Mouse (Mus musculus): ENCODE results near the gene Cops2. TPM values are rescaled to one million over a fixed set of nuclear protein-coding genes. Genes with fewer than 3 reads are reported as not detected.

Gene Cops2
- 51.1 and 70.7 TPM in 2 replicates for total RNA-seq (2014; rRNA removed; ENCODE audit: low replicate concordance)
- 45.8 and 47.9 TPM in 2 replicates for polyA plus RNA-seq (2015; fragmentation: Nextera tagmentation; extraction: Ambion mirVana)

DNA sequence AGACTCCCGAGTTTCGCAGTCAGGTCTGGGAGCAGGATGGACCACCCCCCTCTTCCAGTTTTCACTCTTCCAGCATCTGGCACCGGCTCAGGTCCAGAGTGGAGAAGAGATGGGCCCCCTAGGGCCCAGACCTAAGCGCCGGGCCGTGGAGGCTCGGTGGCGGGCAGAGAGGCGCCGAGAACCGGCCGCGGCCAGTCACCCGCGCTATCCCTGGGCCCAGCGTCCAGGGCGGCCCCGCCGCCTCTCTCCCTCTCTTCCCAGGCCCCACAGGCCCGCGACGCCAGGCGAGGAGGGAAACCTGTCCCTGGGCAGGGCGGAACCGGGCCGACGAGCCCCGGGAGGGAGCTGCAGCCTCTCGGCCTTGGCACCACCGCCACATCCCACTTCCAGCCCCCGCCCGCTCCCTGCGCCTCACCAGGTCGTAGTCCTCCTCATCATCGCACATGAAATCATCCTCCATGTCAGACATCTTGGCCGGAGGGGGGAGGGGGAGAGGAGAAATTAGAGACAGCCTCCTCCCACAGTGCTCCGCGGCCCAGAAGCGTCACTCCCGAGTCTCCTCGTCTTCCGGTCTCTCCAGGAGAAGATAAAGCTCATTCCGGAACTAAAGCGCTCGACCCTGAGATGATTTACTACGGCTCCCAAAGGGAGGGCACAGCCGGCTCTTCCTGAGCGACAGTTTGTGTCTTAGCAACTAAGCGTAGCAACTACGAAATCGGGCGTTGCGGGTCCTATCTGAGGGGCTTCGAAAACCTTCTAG is at the start of gene Cops2, which contains the start of gene Galk2:
Gene Cops2 (minus strand): TSS at position 619 of the 760 bp plus-strand sequence.
Gene Galk2 (plus strand): TSS at position 589 of the 760 bp plus-strand sequence.
- TF ChIP-seq CTCF (IDR thresholded peaks at IDR 0.05; ENCODE audit: low read depth) (no peak), EP300 (IDR thresholded peaks at IDR 0.05; ENCODE audit: low read depth) (no peak)
- peak within 1 kb of the TSS; percentile 84 for H3K27ac ChIP-seq (ENCODE audit: low read depth)
- peak within 1 kb of the TSS; percentile 92 for H3K4me3 ChIP-seq (ENCODE audit: low read depth, low read length)
- DNase-seq (ENCODE audit: low spot score) (peak; percentile 98), ATAC-seq (ENCODE audit: insufficient read depth, low read depth) (peak; percentile 100)
- peak within 1 kb of the TSS; percentile 92 for H3K4me2 ChIP-seq (ENCODE audit: low read depth, low read length)
- no peaks in the 10 kb centered on the region for H3K9me3 ChIP-seq (replicated peaks; ENCODE audit: control insufficient read depth, low read length)
- H3K36me3 ChIP-seq (replicated peaks; ENCODE audit: control insufficient read depth, insufficient read depth, low read length) = no peaks in the 10 kb centered on the region
- under 1% methylated on average over 46 of the region's 54 CpGs for WGBS
- H3K4me1 ChIP-seq (ENCODE audit: control insufficient read depth, insufficient read depth) = no peaks in the 10 kb centered on the region
- no peaks in the 10 kb centered on the region for H3K27me3 ChIP-seq (ENCODE audit: control insufficient read depth, insufficient read depth, low read length)
- peak within 1 kb of the TSS; percentile 99 for H3K9ac ChIP-seq (replicated peaks; ENCODE audit: low read depth, low read length)

DNA sequence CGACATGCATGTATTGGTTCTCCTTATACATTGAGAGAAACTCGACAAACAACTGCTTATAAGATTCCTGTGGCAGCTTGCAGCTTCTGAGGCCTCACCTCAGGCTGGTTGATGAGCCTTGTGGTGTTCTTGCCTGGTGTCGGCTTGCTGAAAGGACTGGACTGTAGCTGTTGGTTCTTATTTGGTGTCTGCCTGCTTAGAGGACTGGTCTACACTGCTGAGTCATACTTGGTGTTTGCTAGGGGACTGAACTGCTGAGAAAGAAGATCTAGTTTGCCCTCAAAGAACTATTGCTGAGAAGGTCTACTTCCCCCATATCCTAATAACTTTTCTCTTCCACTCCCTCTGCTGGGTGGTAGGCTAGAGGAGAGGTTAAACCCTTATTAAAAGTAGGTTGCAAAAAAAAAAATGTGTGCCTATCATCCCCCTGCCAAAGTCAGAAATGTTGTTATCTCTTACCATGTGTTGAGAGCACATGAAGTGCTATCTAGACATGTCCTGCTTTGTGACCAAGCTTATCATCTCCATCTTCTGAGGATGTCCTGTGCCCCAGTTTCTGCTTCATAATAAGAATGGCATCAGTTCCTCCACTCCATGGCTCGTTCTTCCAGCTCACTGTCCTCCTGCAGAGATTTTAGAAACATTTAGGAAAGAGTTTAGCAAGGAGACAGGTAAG is 48.8 kb upstream of the Cops2 start:
- WGBS = 75% methylated on average over 4 of the region's 4 CpGs
- H3K9ac ChIP-seq (replicated peaks; ENCODE audit: low read depth, low read length) = no peak overlapping the region
- no peak for ATAC-seq (ENCODE audit: insufficient read depth, low read depth)

DNA sequence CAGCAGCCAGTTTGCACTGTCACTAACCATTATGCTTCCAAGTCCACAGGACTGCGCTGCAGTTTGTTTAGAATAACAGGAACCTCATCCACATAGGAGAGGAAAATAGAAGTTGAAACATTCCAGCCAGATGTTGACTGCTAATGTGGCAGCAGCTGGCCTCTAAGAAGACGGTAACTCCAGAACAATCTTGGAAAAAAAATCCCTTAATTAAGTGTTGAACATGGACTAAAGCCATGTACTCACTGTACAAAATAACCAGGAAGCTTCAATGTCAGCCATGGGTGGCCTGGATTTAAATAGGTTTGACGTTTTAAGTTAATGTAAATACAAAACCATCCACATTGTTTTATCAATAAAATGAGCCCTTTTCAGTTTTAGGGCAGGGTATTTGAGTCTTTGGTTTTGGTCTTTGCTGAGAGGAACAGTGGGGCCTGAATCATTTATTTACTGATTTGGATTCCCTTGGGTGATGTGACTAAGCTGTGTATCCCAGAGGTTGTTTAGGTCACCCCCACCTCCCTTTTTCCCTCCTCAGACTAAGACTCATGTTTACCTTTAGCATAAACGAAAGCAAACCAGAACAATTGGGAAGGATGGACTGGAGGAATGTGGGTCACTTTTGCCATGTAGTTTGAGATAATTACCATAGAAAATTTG is 47.6 kb upstream of the Cops2 start:
- H3K9me3 ChIP-seq (replicated peaks; ENCODE audit: control insufficient read depth, low read length) = no peaks in the 10 kb centered on the region
- no peak for ATAC-seq (ENCODE audit: insufficient read depth, low read depth)
- H3K4me2 ChIP-seq (ENCODE audit: low read depth, low read length) = no peak overlapping the region
- 79% methylated on average over 4 of the region's 4 CpGs for WGBS
- H3K4me1 ChIP-seq (ENCODE audit: control insufficient read depth, insufficient read depth) = no peaks in the 10 kb centered on the region
- no peak overlapping the region for H3K27ac ChIP-seq (ENCODE audit: low read depth)
- no peak overlapping the region for H3K4me3 ChIP-seq (ENCODE audit: low read depth, low read length)
- TF ChIP-seq EP300 (IDR thresholded peaks at IDR 0.05; ENCODE audit: low read depth) (no peak), CTCF (IDR thresholded peaks at IDR 0.05; ENCODE audit: low read depth) (no peak)
- no peak overlapping the region for H3K9ac ChIP-seq (replicated peaks; ENCODE audit: low read depth, low read length)
- no peak for DNase-seq (ENCODE audit: low spot score)
- H3K27me3 ChIP-seq (ENCODE audit: control insufficient read depth, insufficient read depth, low read length) = no peaks in the 10 kb centered on the region
- H3K36me3 ChIP-seq (replicated peaks; ENCODE audit: control insufficient read depth, insufficient read depth, low read length) = no peaks in the 10 kb centered on the region

More for the DNA sequence above, 48.8 kb upstream of the Cops2 start:
- no peak overlapping the region for H3K4me2 ChIP-seq (ENCODE audit: low read depth, low read length)
- no peak overlapping the region for H3K4me3 ChIP-seq (ENCODE audit: low read depth, low read length)
- no peaks in the 10 kb centered on the region for H3K9me3 ChIP-seq (replicated peaks; ENCODE audit: control insufficient read depth, low read length)
- no peak overlapping the region for H3K27ac ChIP-seq (ENCODE audit: low read depth)
- H3K27me3 ChIP-seq (ENCODE audit: control insufficient read depth, insufficient read depth, low read length) = no peaks in the 10 kb centered on the region
- H3K36me3 ChIP-seq (replicated peaks; ENCODE audit: control insufficient read depth, insufficient read depth, low read length) = no peaks in the 10 kb centered on the region
- H3K4me1 ChIP-seq (ENCODE audit: control insufficient read depth, insufficient read depth) = no peaks in the 10 kb centered on the region
- DNase-seq (ENCODE audit: low spot score) = no peak
- TF ChIP-seq EP300 (IDR thresholded peaks at IDR 0.05; ENCODE audit: low read depth) (no peak), CTCF (IDR thresholded peaks at IDR 0.05; ENCODE audit: low read depth) (no peak)

DNA sequence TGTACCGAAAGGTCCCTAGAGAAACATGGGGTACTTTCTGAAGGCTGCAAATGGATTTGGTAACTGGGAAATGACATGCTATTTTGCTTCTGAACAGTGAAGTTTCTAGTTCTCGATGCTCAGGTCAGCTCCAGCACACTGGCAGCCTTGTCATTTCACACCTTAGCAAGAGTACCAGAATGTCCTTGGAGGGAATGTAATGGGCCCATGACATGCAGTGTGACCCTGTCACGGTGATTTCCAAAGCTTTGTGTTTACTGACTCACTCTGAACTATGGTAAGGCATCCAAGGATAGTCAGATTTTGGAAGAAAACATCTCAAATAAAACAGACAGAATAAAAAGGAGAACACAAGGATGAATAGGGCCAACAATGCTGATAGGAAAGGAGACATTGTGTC is 42.5 kb upstream of the Cops2 start:
- no peak overlapping the region for H3K27ac ChIP-seq (ENCODE audit: low read depth)

DNA sequence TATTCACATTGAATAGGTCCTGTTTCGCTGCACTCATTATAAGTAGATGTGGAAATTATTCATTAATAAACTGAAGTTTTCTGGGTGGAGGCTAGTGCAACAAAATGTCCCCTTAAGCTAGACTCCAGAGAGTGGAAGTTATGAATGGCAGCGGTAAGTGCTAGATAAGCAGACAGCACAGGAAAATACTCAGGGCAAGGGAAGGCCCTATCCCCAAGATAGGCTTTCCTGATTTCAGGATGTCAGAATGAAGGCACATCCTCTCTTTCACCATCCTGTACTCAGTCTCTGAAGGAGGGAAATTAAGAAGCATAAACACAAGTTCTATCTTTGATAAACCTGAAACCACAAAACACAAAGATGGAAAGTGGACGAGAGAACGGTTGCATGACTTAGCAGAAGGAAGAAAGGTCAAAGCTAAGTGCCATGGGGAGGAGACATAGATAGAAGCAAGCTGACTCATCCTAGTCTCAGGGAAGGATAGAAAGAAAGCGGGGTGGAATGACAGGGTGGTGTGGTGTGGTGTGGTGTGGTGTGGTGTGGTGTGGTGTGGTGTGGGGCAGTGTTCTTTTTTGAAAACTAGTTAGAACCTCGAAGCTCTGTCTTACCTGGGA is 42.0 kb upstream of the Cops2 start:
- Histone ChIP-seq H3K36me3 (replicated peaks; ENCODE audit: control insufficient read depth, insufficient read depth, low read length) (peaks cover 4% of the 10 kb centered on the region), H3K9me3 (replicated peaks; ENCODE audit: control insufficient read depth, low read length) (no peaks in the 10 kb centered on the region), H3K4me2 (ENCODE audit: low read depth, low read length) (no peak overlapping the region), H3K4me3 (ENCODE audit: low read depth, low read length) (no peak overlapping the region), H3K27ac (ENCODE audit: low read depth) (no peak overlapping the region), H3K9ac (replicated peaks; ENCODE audit: low read depth, low read length) (no peak overlapping the region), H3K4me1 (ENCODE audit: control insufficient read depth, insufficient read depth) (no peaks in the 10 kb centered on the region), H3K27me3 (ENCODE audit: control insufficient read depth, insufficient read depth, low read length) (no peaks in the 10 kb centered on the region)
- TF ChIP-seq CTCF (IDR thresholded peaks at IDR 0.05; ENCODE audit: low read depth) (no peak), EP300 (IDR thresholded peaks at IDR 0.05; ENCODE audit: low read depth) (no peak)
- DNase-seq (ENCODE audit: low spot score) (peak; percentile 17), ATAC-seq (ENCODE audit: insufficient read depth, low read depth) (no peak)
- WGBS = 46% methylated on average over 6 of the region's 6 CpGs

More for the DNA sequence above, 42.5 kb upstream of the Cops2 start:
- TF ChIP-seq CTCF (IDR thresholded peaks at IDR 0.05; ENCODE audit: low read depth) (no peak), EP300 (IDR thresholded peaks at IDR 0.05; ENCODE audit: low read depth) (no peak)
- Histone ChIP-seq H3K4me1 (ENCODE audit: control insufficient read depth, insufficient read depth) (no peaks in the 10 kb centered on the region), H3K9me3 (replicated peaks; ENCODE audit: control insufficient read depth, low read length) (no peaks in the 10 kb centered on the region), H3K27me3 (ENCODE audit: control insufficient read depth, insufficient read depth, low read length) (no peaks in the 10 kb centered on the region), H3K4me3 (ENCODE audit: low read depth, low read length) (no peak overlapping the region), H3K36me3 (replicated peaks; ENCODE audit: control insufficient read depth, insufficient read depth, low read length) (peaks cover 4% of the 10 kb centered on the region), H3K9ac (replicated peaks; ENCODE audit: low read depth, low read length) (no peak overlapping the region), H3K4me2 (ENCODE audit: low read depth, low read length) (no peak overlapping the region)
- 68% methylated on average over 3 of the region's 3 CpGs for WGBS
- ATAC-seq (ENCODE audit: insufficient read depth, low read depth) (no peak), DNase-seq (ENCODE audit: low spot score) (no peak)
